Mouse (Mus musculus): Measurements from ENCODE around the gene Zfp69. TPM values are rescaled to one million over a fixed set of nuclear protein-coding genes. Genes with fewer than 3 reads are reported as not detected.
A peak's percentile ranks its signal among the peaks of the same experiment; 100 is the strongest.

Gene Zfp69
- polyA plus RNA-seq (2015; fragmentation: Nextera tagmentation; extraction: Ambion mirVana) = 1.7 and 1.8 TPM in 2 replicates

GRCm38 (mm10) chr4:120951428-120951973, at the start of gene Zfp69:
Zfp69 (minus strand) TSS chr4:120951699.
- H3K4me3 ChIP-seq (ENCODE audit: low read depth, low read length) = peak within 1 kb of the TSS; percentile 79
- peaks cover 15% of the 10 kb centered on the region for H3K4me1 ChIP-seq (ENCODE audit: insufficient read depth)
- no peaks in the 10 kb centered on the region for H3K27me3 ChIP-seq (ENCODE audit: insufficient read depth, low read length)
- H3K27ac ChIP-seq (ENCODE audit: low read depth) = peak within 1 kb of the TSS; percentile 84
- TF ChIP-seq CTCF (IDR thresholded peaks at IDR 0.05; ENCODE audit: low read depth) = no peak
- TF ChIP-seq EP300 (IDR thresholded peaks at IDR 0.05; ENCODE audit: low read depth) = no peak
- ATAC-seq (peak; percentile 98), DNase-seq (peak; percentile 98)
- H3K4me2 ChIP-seq (ENCODE audit: low read depth, low read length) = peak within 1 kb of the TSS; percentile 98
- 0 out of 2 replicates have a peak, but pooled peaks cover 2% of the 10 kb centered on the region for H3K36me3 ChIP-seq (replicated peaks; ENCODE audit: insufficient read depth, low read length)
- H3K9me3 ChIP-seq (ENCODE audit: low read length) = no peaks in the 10 kb centered on the region
- H3K9ac ChIP-seq (replicated peaks) = peak within 1 kb of the TSS; percentile 83
- WGBS (ENCODE audit: insufficient replicate concordance) = 0% methylated on average over 54 of the region's 60 CpGs

- Histone ChIP-seq H3K36me3 (replicated peaks; ENCODE audit: insufficient read depth, low read length) (0 out of 2 replicates have a peak, but pooled peaks cover 4% of the 10 kb centered on the region), H3K9me3 (ENCODE audit: low read length) (no peaks in the 10 kb centered on the region), H3K4me3 (ENCODE audit: low read depth, low read length) (no peak overlapping the region), H3K4me1 (ENCODE audit: insufficient read depth) (peaks cover 55% of the 10 kb centered on the region), H3K27me3 (ENCODE audit: insufficient read depth, low read length) (no peaks in the 10 kb centered on the region), H3K9ac (replicated peaks) (no peak overlapping the region), H3K27ac (ENCODE audit: low read depth) (no peak overlapping the region), H3K4me2 (ENCODE audit: low read depth, low read length) (no peak overlapping the region)
- DNase-seq = no peak
- 56% methylated on average over 2 of the region's 2 CpGs for WGBS (ENCODE audit: insufficient replicate concordance)
- no peak for ATAC-seq
- TF ChIP-seq EP300 (IDR thresholded peaks at IDR 0.05; ENCODE audit: low read depth) = no peak
- TF ChIP-seq CTCF (IDR thresholded peaks at IDR 0.05; ENCODE audit: low read depth) = peak; percentile 45
Observed at GRCm38 (mm10) chr4:121001042-121001441, 49.5 kb upstream of the Zfp69 start.

GRCm38 (mm10) chr4:120995911-120996310, 44.4 kb upstream of the Zfp69 start:
- no peak overlapping the region for H3K9ac ChIP-seq (replicated peaks)
- DNase-seq = no peak
- H3K4me1 ChIP-seq (ENCODE audit: insufficient read depth) = peaks cover 26% of the 10 kb centered on the region
- H3K9me3 ChIP-seq (ENCODE audit: low read length) = no peaks in the 10 kb centered on the region
- TF ChIP-seq EP300 (IDR thresholded peaks at IDR 0.05; ENCODE audit: low read depth) (no peak), CTCF (IDR thresholded peaks at IDR 0.05; ENCODE audit: low read depth) (no peak)
- H3K36me3 ChIP-seq (replicated peaks; ENCODE audit: insufficient read depth, low read length) = no peaks in the 10 kb centered on the region
- ATAC-seq = no peak
- H3K27me3 ChIP-seq (ENCODE audit: insufficient read depth, low read length) = no peaks in the 10 kb centered on the region
- H3K27ac ChIP-seq (ENCODE audit: low read depth) = 0 out of 2 replicates have a peak overlapping the region, but pooled peaks have one; percentile 16
- H3K4me3 ChIP-seq (ENCODE audit: low read depth, low read length) = no peak overlapping the region
- no peak overlapping the region for H3K4me2 ChIP-seq (ENCODE audit: low read depth, low read length)
- 67% methylated on average over 1 of the region's 1 CpGs for WGBS (ENCODE audit: insufficient replicate concordance)

GRCm38 (mm10) chr4:120993025-120993424, 41.5 kb upstream of the Zfp69 start:
- WGBS (ENCODE audit: insufficient replicate concordance) = 72% methylated on average over 1 of the region's 1 CpGs
- Histone ChIP-seq H3K4me3 (ENCODE audit: low read depth, low read length) (no peak overlapping the region), H3K27ac (ENCODE audit: low read depth) (no peak overlapping the region), H3K9ac (replicated peaks) (no peak overlapping the region), H3K27me3 (ENCODE audit: insufficient read depth, low read length) (no peaks in the 10 kb centered on the region), H3K9me3 (ENCODE audit: low read length) (no peaks in the 10 kb centered on the region), H3K4me2 (ENCODE audit: low read depth, low read length) (no peak overlapping the region), H3K4me1 (ENCODE audit: insufficient read depth) (peaks cover 16% of the 10 kb centered on the region), H3K36me3 (replicated peaks; ENCODE audit: insufficient read depth, low read length) (peaks cover 2% of the 10 kb centered on the region; the same call in 1 of the 2 replicates)
- DNase-seq (no peak), ATAC-seq (peak; percentile 45; the same call in 1 of the 2 replicates)
- no peak for TF ChIP-seq EP300 (IDR thresholded peaks at IDR 0.05; ENCODE audit: low read depth)
- no peak for TF ChIP-seq CTCF (IDR thresholded peaks at IDR 0.05; ENCODE audit: low read depth)

- no peaks in the 10 kb centered on the region for H3K9me3 ChIP-seq (ENCODE audit: low read length)
- WGBS (ENCODE audit: insufficient replicate concordance) = 86% methylated on average over 2 of the region's 2 CpGs
- no peaks in the 10 kb centered on the region for H3K27me3 ChIP-seq (ENCODE audit: insufficient read depth, low read length)
- H3K4me3 ChIP-seq (ENCODE audit: low read depth, low read length) = no peak overlapping the region
- no peak for DNase-seq
- no peak for ATAC-seq
- H3K4me2 ChIP-seq (ENCODE audit: low read depth, low read length) = no peak overlapping the region
- no peak overlapping the region for H3K9ac ChIP-seq (replicated peaks)
- peaks cover 12% of the 10 kb centered on the region for H3K4me1 ChIP-seq (ENCODE audit: insufficient read depth)
- TF ChIP-seq CTCF (IDR thresholded peaks at IDR 0.05; ENCODE audit: low read depth) (no peak), EP300 (IDR thresholded peaks at IDR 0.05; ENCODE audit: low read depth) (no peak)
- no peak overlapping the region for H3K27ac ChIP-seq (ENCODE audit: low read depth)
- peaks cover 2% of the 10 kb centered on the region; the same call in 1 of the 2 replicates for H3K36me3 ChIP-seq (replicated peaks; ENCODE audit: insufficient read depth, low read length)
Observed at GRCm38 (mm10) chr4:120992284-120992683, 40.8 kb upstream of the Zfp69 start.

- DNase-seq (no peak), ATAC-seq (peak; percentile 56; the same call in 1 of the 2 replicates)
- no peak overlapping the region for H3K4me2 ChIP-seq (ENCODE audit: low read depth, low read length)
- no peak overlapping the region for H3K9ac ChIP-seq (replicated peaks)
- no peak overlapping the region for H3K27ac ChIP-seq (ENCODE audit: low read depth)
- peaks cover 24% of the 10 kb centered on the region for H3K36me3 ChIP-seq (replicated peaks; ENCODE audit: insufficient read depth, low read length)
- no peaks in the 10 kb centered on the region for H3K27me3 ChIP-seq (ENCODE audit: insufficient read depth, low read length)
- H3K9me3 ChIP-seq (ENCODE audit: low read length) = no peaks in the 10 kb centered on the region
- H3K4me1 ChIP-seq (ENCODE audit: insufficient read depth) = peaks cover 1% of the 10 kb centered on the region; the same call in 1 of the 2 replicates
- no peak overlapping the region for H3K4me3 ChIP-seq (ENCODE audit: low read depth, low read length)
- TF ChIP-seq CTCF (IDR thresholded peaks at IDR 0.05; ENCODE audit: low read depth) = no peak
- no peak for TF ChIP-seq EP300 (IDR thresholded peaks at IDR 0.05; ENCODE audit: low read depth)
- WGBS (ENCODE audit: insufficient replicate concordance) = 57% methylated on average over 4 of the region's 4 CpGs
Observed at GRCm38 (mm10) chr4:120987319-120987718, 35.8 kb upstream of the Zfp69 start.
